Mouse (Mus musculus) 3134 (cell line): Measurements from ENCODE around the gene Acvr1.

Experiments used
- DNase-seq: peaks from one replicate; pipeline ENCODE4 v3.0.0-alpha.2; 2011; ENCODE audit warnings: low spot score; ENCODE audit not compliant: insufficient read length; ENCODE audit errors: extremely low read depth

The Acvr1 gene

DNA sequence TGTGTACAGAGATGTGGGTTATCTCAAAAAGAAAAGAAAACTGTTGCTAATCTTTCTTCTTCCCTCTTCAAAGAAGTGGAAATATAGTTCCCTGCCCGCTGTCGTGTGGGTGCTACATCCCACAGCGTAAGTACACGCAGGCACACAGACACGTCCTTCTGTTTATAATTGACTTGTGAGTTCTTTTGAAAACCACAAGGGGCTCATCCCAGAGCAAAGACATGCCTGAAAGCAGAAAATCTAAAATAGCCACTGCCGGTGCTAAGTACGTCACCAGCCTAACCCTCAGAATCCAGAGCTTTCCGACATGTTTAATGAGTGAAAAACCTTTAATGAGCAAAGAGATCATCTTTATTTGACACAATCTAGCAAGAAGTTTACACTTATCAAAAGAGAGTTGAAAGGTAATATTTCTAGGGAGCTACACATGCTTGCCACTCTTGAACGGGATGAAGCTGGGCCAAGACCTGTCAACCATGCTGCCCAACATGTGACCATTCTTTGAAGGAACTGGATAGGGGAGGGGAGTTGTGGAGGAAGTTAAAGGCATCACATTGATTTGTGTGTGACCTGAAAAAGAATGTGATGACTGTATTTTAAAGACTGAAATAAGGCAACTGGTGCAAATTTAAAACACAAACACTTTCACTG, 85.4 kb downstream of the Acvr1 start:
- DNase-seq: no peak

DNA sequence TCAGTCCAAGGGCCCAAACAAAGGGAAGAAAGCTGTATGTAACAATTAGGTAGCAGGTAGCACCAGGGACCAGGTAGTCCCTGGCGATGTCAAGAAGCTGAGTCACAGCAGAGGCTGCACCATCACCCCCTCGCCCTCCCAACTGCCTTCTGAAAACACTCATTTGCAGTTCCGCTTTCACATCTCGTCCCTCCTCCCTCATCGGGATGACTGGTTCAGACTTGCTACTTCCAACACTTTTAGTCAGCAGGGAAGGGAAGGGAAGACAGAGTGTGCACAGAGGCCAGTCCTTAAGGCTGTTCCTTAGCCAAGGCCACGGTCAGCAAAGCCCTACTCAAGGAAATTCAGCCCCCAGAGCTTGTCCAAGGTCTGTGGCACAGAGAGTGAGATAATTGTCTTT, 86.2 kb downstream of the Acvr1 start:
- no peak for DNase-seq

GRCm38 (mm10) chr2:58479536-58479935, 87.4 kb downstream of the Acvr1 start:
- DNase-seq: no peak

- no peak for DNase-seq
Measured at GRCm38 (mm10) chr2:58478144-58478543, 88.8 kb downstream of the Acvr1 start.

DNA sequence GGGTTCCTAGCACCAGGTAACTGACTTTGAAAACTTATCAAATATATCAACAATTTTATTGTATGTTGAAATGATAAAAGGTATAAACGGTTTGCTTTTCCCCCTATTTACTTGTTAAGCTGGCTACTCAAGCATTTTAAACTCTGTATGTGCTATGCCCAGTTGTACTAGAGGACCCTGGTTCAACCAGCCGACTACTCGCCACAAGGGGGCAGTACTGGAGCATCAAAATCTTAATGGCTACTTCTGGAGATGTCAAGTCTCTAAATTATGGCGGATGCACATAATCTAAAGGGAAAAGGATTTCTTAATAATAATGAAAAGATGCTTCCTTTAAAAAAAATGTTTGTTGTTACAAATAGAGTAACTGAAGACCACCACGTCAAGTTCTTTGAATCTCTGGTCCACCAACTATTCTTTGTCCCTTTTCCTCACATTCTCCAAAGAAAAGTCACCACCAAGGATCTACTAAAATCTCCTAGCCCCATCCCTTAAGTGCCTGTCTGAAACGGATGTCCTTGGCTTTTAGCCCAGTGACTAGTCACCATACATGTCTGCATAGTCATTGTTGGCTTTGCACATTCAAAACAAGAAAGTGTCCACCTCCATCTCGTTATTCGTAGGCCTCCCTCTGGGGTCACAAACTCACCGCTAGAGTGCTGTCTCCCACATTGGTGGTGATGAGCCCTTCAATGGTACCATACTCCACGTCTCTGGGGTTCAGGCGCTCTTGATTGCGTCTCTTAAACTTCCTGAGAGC, 89.8 kb downstream of the Acvr1 start:
- peak; percentile 26 for DNase-seq

DNA sequence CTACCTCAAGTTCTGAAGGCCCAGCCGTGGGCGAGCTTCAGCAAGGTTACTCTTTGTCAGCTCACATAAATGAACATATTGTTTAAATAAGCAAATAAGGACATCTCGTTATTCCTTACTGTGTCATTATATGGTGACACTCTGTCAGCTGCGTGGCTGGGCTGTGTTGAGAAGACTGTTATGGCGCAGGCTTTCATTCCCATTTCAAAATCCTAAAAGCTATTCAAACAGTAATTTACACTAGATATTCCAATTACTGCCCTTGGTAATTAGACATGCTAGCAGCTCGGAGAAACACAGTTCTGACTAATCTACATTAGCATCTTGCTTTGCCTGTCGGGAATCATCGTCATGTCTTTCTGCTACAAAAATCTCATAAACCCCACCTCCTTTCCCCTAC, 91.4 kb downstream of the Acvr1 start:
- no peak for DNase-seq

- no peak for DNase-seq
Measured at GRCm38 (mm10) chr2:58470290-58470689, 96.7 kb downstream of the Acvr1 start.

GRCm38 (mm10) chr2:58469816-58470215, 97.1 kb downstream of the Acvr1 start, which contains the start of gene Gm17409:
TSS of gene Gm17409 (plus strand) at chr2:58470116.
- no peak for DNase-seq

- no peak for DNase-seq
Measured at GRCm38 (mm10) chr2:58458820-58459371, 108.1 kb downstream of the Acvr1 start.

- DNase-seq: no peak
Measured at GRCm38 (mm10) chr2:58457488-58457865, 109.5 kb downstream of the Acvr1 start.

GRCm38 (mm10) chr2:58456843-58457487, 110.0 kb downstream of the Acvr1 start:
- no peak for DNase-seq

GRCm38 (mm10) chr2:58454095-58454865, 112.7 kb downstream of the Acvr1 start:
- DNase-seq: no peak

GRCm38 (mm10) chr2:58447001-58447400, 120.0 kb downstream of the Acvr1 start:
- DNase-seq: no peak

DNA sequence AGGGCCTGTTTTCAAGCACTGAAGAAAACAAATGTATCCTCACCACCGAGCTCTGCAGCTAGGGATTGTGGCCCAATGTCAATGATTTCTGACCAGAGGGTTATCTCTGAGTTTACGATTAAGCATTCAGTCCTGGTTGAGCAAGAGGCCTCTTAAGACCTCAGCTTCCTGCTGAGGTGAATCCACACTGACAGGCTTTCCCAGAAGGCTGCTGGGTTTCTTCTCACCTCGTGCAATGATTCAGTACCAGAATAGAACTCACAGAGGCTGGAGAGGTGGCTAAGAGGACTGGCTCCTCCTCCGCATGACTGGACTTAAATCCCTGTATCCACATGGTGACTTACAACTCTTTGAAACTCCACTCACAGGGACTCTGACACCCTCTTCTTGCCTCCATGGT, 123.8 kb downstream of the Acvr1 start:
- no peak for DNase-seq

GRCm38 (mm10) chr2:58436911-58437310, 130.0 kb downstream of the Acvr1 start:
- DNase-seq: no peak

DNA sequence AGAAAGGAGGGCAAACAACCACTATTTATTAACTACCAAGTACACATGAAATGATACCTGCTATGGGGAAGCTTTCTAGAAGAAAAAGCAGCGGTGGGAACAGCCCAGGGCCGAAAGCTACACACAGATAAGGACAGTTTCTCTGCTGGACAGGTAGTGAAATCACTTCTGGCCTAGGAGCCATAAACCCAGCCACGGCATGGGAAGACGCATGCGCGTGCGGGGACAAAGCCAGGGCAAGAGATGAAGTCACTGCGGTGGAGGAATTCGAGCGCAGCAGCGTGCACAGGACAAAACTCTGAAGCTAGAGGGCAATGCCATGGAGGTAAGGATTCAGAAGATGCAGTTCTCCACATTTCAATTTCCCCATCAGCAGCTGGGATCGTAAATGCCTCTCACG, 131.4 kb downstream of the Acvr1 start:
- no peak for DNase-seq

GRCm38 (mm10) chr2:58434438-58434837, 132.5 kb downstream of the Acvr1 start:
- no peak for DNase-seq

- DNase-seq: no peak
Measured at GRCm38 (mm10) chr2:58433317-58433716, 133.6 kb downstream of the Acvr1 start.

DNA sequence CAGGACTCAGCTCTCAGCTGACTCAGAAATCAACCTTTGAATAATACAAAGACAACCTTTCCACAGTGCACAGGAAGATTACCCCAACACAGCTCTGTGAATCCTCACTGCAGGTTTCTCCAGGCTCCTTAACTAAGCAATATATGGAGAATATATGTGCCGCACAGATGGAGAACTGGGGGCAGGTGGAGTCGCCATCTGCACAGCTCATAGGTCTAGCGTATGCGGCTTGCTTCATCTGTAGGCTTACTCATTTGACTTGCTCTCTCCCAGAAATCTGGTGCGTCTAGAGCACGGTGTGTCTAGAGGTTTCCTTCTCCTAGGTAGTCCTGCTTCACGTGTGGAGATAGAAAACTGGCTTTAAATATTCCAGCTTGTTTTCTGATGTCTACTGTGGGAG, 134.7 kb downstream of the Acvr1 start:
- no peak for DNase-seq

DNA sequence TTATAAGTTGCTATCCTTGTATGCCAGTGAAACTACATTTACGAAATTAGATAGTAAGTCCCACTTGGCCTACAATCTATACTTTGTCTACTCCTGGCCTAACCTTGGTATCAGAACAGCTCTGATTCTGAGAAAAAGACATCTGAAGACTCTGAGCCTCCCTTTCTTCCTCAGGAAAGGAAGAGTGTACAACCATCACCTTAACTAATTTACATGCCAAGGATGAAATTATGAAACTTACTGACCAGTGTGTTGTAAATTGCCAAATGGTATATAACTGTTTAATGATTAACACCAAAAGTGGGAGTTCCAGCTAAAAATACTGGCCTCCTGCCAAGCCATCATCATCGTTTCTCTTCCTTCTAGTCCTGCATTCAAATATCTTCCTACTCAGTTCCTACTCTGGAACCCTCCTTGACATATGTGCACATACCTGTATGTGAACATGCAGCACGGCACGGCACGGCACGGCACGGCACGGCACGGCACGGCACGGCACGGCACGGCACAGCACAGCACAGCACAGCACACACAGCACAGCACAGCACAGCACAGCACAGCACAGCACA, 141.4 kb downstream of the Acvr1 start:
- DNase-seq: no peak
